8 mouse cellular contexts compared by ENCODE assay signal in genomic region chr12:12939581-12940465, GRCm38 (mm10). TPM values are rescaled to one million over a fixed set of nuclear protein-coding genes. Genes with fewer than 3 reads are reported as not detected.
DNase-seq lines count a peak whose midpoint lies in the region; ATAC-seq and TF ChIP-seq lines count a peak whose summit lies in the region.

No protein-coding gene starts in this region.

- DNase-seq in spleen, postnatal 10 days (ENCODE audit: low spot score in 2 of 2) = peak; percentile 6 to 20
- no peak for DNase-seq in spleen, postnatal 14 days (ENCODE audit: low spot score in 2 of 2)
- peak; percentile 82 for DNase-seq in forebrain, embryonic 11.5 days (ENCODE audit: low spot score)
- peak; percentile 28 to 39 for DNase-seq in heart, postnatal 14 days
- DNase-seq in layer of hippocampus, adult 2 months (ENCODE audit: low spot score in 2 of 2) = peak in 1 of 2 experiments; percentile 14
- peak; percentile 12 for DNase-seq in lung, postnatal 14 days
- DNase-seq in right cerebral cortex, postnatal 4 days = peak; percentile 38
- no peak for DNase-seq in adipocyte (ENCODE audit: low spot score)

- H3K27ac ChIP-seq in forebrain, embryonic 11.5 days (ENCODE audit: low read depth, low read length) = peak overlapping the region; percentile 96
- H3K27ac ChIP-seq in layer of hippocampus, adult 2 months = peak overlapping the region; percentile 92

- WGBS in forebrain, embryonic 11.5 days = under 1% methylated on average over 67 of the region's 69 CpGs

- H3K4me3 ChIP-seq in forebrain, embryonic 11.5 days (ENCODE audit: low read depth, low read length) = peak overlapping the region; percentile 74
- H3K4me3 ChIP-seq in layer of hippocampus, adult 2 months = peak overlapping the region; percentile 76

- H3K36me3 ChIP-seq in forebrain, embryonic 11.5 days (ENCODE audit: control insufficient read depth, insufficient read depth, low read length) = peaks cover 9% of the 10 kb centered on the region; the same call in 1 of the 2 replicates

- peaks cover 3% of the 10 kb centered on the region; the same call in 1 of the 2 replicates for H3K4me1 ChIP-seq in forebrain, embryonic 11.5 days (replicated peaks; ENCODE audit: control insufficient read depth, insufficient read depth, low read length)

- intact Hi-C loops in heart, postnatal 14 days (cut with DNase I) = loop anchor here (5.0 to 10.0 kb wide), 3 partner anchors 158 to 615 kb away; no protein-coding TSS in a partner anchor

- H3K9ac ChIP-seq in forebrain, embryonic 11.5 days (ENCODE audit: low read length) = peak overlapping the region; percentile 79

- TF ChIP-seq CTCF in layer of hippocampus, adult 2 months (conservative IDR thresholded peaks at IDR 0.05) = no peak

- peak overlapping the region; percentile 64 for H3K4me2 ChIP-seq in forebrain, embryonic 11.5 days (ENCODE audit: low read depth, low read length, severe bottlenecking)

- no peak for ATAC-seq in forebrain, embryonic 11.5 days (replicated peaks; ENCODE audit: low FRiP score)

- no peaks in the 10 kb centered on the region for H3K9me3 ChIP-seq in forebrain, embryonic 11.5 days (ENCODE audit: control insufficient read depth, low read length)

- no peaks in the 10 kb centered on the region for H3K27me3 ChIP-seq in forebrain, embryonic 11.5 days (ENCODE audit: control insufficient read depth, insufficient read depth, low read length)

RNA-seq across cellular contexts. Expression of gene Mycn, which starts 1.9 kb away (rescaled TPM):
- polyA plus RNA-seq in forebrain, embryonic 11.5 days (2014; fragmentation: Nextera tagmentation; extraction: Ambion mirVana) = 144 and 155 TPM in 2 replicates
- 1 to 10 TPM; 3.5 to 7.6 TPM for total RNA-seq in heart, postnatal 14 days (2021)
- 1 to 10 TPM; 8.7 to 9.2 TPM for total RNA-seq in layer of hippocampus, adult 2 months (2021)

Comparison
In these comparisons a context has a peak if more than half of its experiments do, and no peak if none do; other contexts are left out.
1. DNase-seq: peak in spleen, postnatal 10 days (2 of 2), forebrain, embryonic 11.5 days (single experiment), heart, postnatal 14 days (2 of 2), lung, postnatal 14 days (single experiment) and right cerebral cortex, postnatal 4 days (single experiment); none in spleen, postnatal 14 days (0 of 2) and adipocyte (single experiment).